Mouse (Mus musculus) lung, postnatal 0 days (tissue): ENCODE measurements around the gene Npr1.

ENCODE experiments used
- CTCF ChIP-seq: IDR thresholded peaks from 2 replicates; pipeline ENCODE4 v1.5.1; 2016; ENCODE audit warnings: antibody characterized with exemption, mild to moderate bottlenecking
- EP300 ChIP-seq: IDR thresholded peaks from 2 replicates; pipeline ENCODE4 v1.6.1; 2016; ENCODE audit warnings: antibody characterized with exemption, mild to moderate bottlenecking, control low read depth

- TF ChIP-seq CTCF, result no peak
- no peak for TF ChIP-seq EP300
Observed at GRCm38 (mm10) chr3:90408721-90409120, 56.9 kb downstream of the Npr1 start.
